Mouse (Mus musculus): ENCODE measurements around the gene Cd5.

DNA sequence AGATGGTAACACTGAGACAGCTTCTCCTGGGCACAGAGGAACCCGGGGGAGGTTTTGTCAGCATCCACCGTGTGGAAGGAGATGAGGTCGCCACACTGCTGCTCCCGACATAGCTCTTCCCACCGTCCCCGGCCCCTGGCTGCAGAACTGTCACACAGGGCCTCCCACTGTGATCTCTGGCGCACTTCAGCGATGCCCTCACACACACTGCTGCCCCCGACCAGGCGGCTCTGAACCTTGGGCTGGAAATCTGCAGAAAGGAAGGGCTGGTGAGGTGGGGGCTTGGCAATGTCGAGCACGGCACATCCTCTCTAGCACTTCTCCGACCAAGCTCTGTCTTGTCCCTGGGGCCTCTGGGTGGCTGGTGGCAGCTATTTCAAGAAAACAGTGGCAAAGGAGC lies 15.7 kb downstream of the Cd5 start:
- TF ChIP-seq CTCF (IDR thresholded peaks at IDR 0.05; ENCODE audit: insufficient read depth, low read depth, low read length) (no peak), POLR2A (IDR thresholded peaks at IDR 0.05; ENCODE audit: insufficient read depth, low read depth, low read length) (no peak)

Data from olfactory bulb, adult 2 months (tissue).